Comparison of ENCODE assay signal across 8 mouse cellular contexts in genomic region chr8:83955106-83955957, GRCm38 (mm10). TPM values are rescaled to one million over a fixed set of nuclear protein-coding genes. Genes with fewer than 3 reads are reported as not detected.
A peak's percentile ranks its signal among the peaks of the same experiment; 100 is the strongest.
DNase-seq lines count a peak whose midpoint lies in the region; ATAC-seq and TF ChIP-seq lines count a peak whose summit lies in the region.

Gm10644 (minus strand) TSS chr8:83955205.
Asf1b (plus strand) TSS chr8:83955507.

- peaks cover 21% of the 10 kb centered on the region for H3K4me1 ChIP-seq in forebrain, embryonic 10.5 days
- H3K4me1 ChIP-seq in heart, embryonic 15.5 days (replicated peaks) = peaks cover 21% of the 10 kb centered on the region
- H3K4me1 ChIP-seq in liver, embryonic 14.5 days (replicated peaks; ENCODE audit: control insufficient read depth in 2 of 2, insufficient read depth in 2 of 2, low read length in 1 of 2) = peaks cover 12% of the 10 kb centered on the region in 2 experiments
- H3K4me1 ChIP-seq in neural tube, embryonic 11.5 days (ENCODE audit: control insufficient read depth, insufficient read depth, low read length) = peaks cover 5% of the 10 kb centered on the region; the same call in 1 of the 2 replicates
- peaks cover 3% of the 10 kb centered on the region; the same call in 1 of the 2 replicates for H3K4me1 ChIP-seq in stomach, postnatal 0 days (replicated peaks; ENCODE audit: control insufficient read depth, insufficient read depth)

- H3K36me3 ChIP-seq in forebrain, embryonic 10.5 days (replicated peaks) = peaks cover 20% of the 10 kb centered on the region
- H3K36me3 ChIP-seq in heart, embryonic 15.5 days = no peaks in the 10 kb centered on the region
- peaks cover 5% of the 10 kb centered on the region for H3K36me3 ChIP-seq in liver, embryonic 14.5 days (replicated peaks; ENCODE audit: control insufficient read depth, insufficient read depth, low read depth)
- no peaks in the 10 kb centered on the region for H3K36me3 ChIP-seq in neural tube, embryonic 11.5 days (ENCODE audit: control insufficient read depth, insufficient read depth, low read length)
- no peaks in the 10 kb centered on the region for H3K36me3 ChIP-seq in stomach, postnatal 0 days (ENCODE audit: control insufficient read depth, insufficient read depth, low read length)

- no peak for TF ChIP-seq EP300 in liver, embryonic 14.5 days (IDR thresholded peaks at IDR 0.05; ENCODE audit: low read depth)
- no peak for TF ChIP-seq EP300 in stomach, postnatal 0 days (optimal IDR thresholded peaks at IDR 0.05)

- WGBS in forebrain, embryonic 10.5 days = under 1% methylated on average over 75 of the region's 75 CpGs
- WGBS in heart, embryonic 15.5 days = under 1% methylated on average over 75 of the region's 75 CpGs
- under 1% methylated on average over 75 of the region's 75 CpGs for WGBS in liver, embryonic 14.5 days (ENCODE audit: insufficient replicate concordance)
- WGBS in neural tube, embryonic 11.5 days = under 1% methylated on average over 75 of the region's 75 CpGs
- WGBS in stomach, postnatal 0 days = under 1% methylated on average over 75 of the region's 75 CpGs

- H3K9me3 ChIP-seq in forebrain, embryonic 10.5 days = no peaks in the 10 kb centered on the region
- H3K9me3 ChIP-seq in heart, embryonic 15.5 days (replicated peaks) = no peaks in the 10 kb centered on the region
- H3K9me3 ChIP-seq in liver, embryonic 14.5 days (ENCODE audit: control insufficient read depth, low read length) = no peaks in the 10 kb centered on the region
- no peaks in the 10 kb centered on the region for H3K9me3 ChIP-seq in neural tube, embryonic 11.5 days (ENCODE audit: control insufficient read depth, low read length)
- no peaks in the 10 kb centered on the region for H3K9me3 ChIP-seq in stomach, postnatal 0 days (ENCODE audit: control insufficient read depth, low read length)

- peak within 1 kb of the TSS; percentile 89 for H3K27ac ChIP-seq in forebrain, embryonic 10.5 days
- H3K27ac ChIP-seq in heart, embryonic 15.5 days = peak within 1 kb of the TSS; percentile 63
- H3K27ac ChIP-seq in liver, embryonic 14.5 days = peak within 1 kb of the TSS; percentile 51
- H3K27ac ChIP-seq in neural tube, embryonic 11.5 days (ENCODE audit: low read depth, low read length) = no peak within 1 kb of the TSS
- 0 out of 2 replicates have a peak within 1 kb of the TSS, but pooled peaks have one; percentile 24 for H3K27ac ChIP-seq in stomach, postnatal 0 days (replicated peaks)

- peak; percentile 94 for DNase-seq in CD8-positive naive resting alpha-beta T cell, adult 2 months (ENCODE audit: low read depth in 2 of 2, low spot score in 2 of 2)
- peak; percentile 100 for DNase-seq in c-Kit-positive CD71-negative TER-119-negative erythroid progenitor cells, embryonic 14.5 days (ENCODE audit: low read depth)
- DNase-seq in forebrain, embryonic 10.5 days (ENCODE audit: extremely low spot score, low spot score) = peak; percentile 99
- DNase-seq in kidney, postnatal 25 days = peak; percentile 100
- DNase-seq in liver, embryonic 14.5 days (ENCODE audit: low read depth in 3 of 3, low spot score in 3 of 3) = peak; percentile 100
- DNase-seq in neural tube, embryonic 11.5 days (ENCODE audit: low spot score) = peak; percentile 100
- peak; percentile 100 for DNase-seq in stomach, postnatal 0 days (ENCODE audit: low spot score)

- peak; percentile 100 for ATAC-seq in heart, embryonic 15.5 days (replicated peaks; ENCODE audit: insufficient number of reproducible peaks, insufficient read depth, low FRiP score, low read depth)
- peak; percentile 98 for ATAC-seq in liver, embryonic 14.5 days (ENCODE audit: insufficient read depth)
- peak; percentile 99 for ATAC-seq in neural tube, embryonic 11.5 days (ENCODE audit: insufficient read depth, low FRiP score, low TSS enrichment)
- ATAC-seq in stomach, postnatal 0 days (ENCODE audit: low FRiP score, low TSS enrichment) = peak; percentile 100

- peak within 1 kb of the TSS; percentile 84 for H3K4me3 ChIP-seq in forebrain, embryonic 10.5 days
- H3K4me3 ChIP-seq in heart, embryonic 15.5 days = peak within 1 kb of the TSS; percentile 77
- peak within 1 kb of the TSS; percentile 77 to 79 for H3K4me3 ChIP-seq in liver, embryonic 14.5 days (ENCODE audit: insufficient read depth in 1 of 2, low read depth in 2 of 2, low read length in 2 of 2)
- peak within 1 kb of the TSS; percentile 52 for H3K4me3 ChIP-seq in neural tube, embryonic 11.5 days (ENCODE audit: low read depth, low read length)
- H3K4me3 ChIP-seq in stomach, postnatal 0 days (ENCODE audit: low read depth, low read length) = peak within 1 kb of the TSS; percentile 64

- peak within 1 kb of the TSS; percentile 69 for H3K9ac ChIP-seq in heart, embryonic 15.5 days
- H3K9ac ChIP-seq in liver, embryonic 14.5 days (replicated peaks) = peak within 1 kb of the TSS; percentile 83
- H3K9ac ChIP-seq in neural tube, embryonic 11.5 days (ENCODE audit: low read length) = peak within 1 kb of the TSS; percentile 58
- peak within 1 kb of the TSS; percentile 51 for H3K9ac ChIP-seq in stomach, postnatal 0 days (ENCODE audit: low read length)

- H3K27me3 ChIP-seq in forebrain, embryonic 10.5 days (ENCODE audit: poor library complexity, severe bottlenecking) = no peaks in the 10 kb centered on the region
- H3K27me3 ChIP-seq in heart, embryonic 15.5 days = no peaks in the 10 kb centered on the region
- no peaks in the 10 kb centered on the region for H3K27me3 ChIP-seq in liver, embryonic 14.5 days (ENCODE audit: control insufficient read depth, insufficient read depth, low read length)
- no peaks in the 10 kb centered on the region for H3K27me3 ChIP-seq in neural tube, embryonic 11.5 days (ENCODE audit: control insufficient read depth, insufficient read depth, low read length)
- no peaks in the 10 kb centered on the region for H3K27me3 ChIP-seq in stomach, postnatal 0 days (ENCODE audit: control insufficient read depth, insufficient read depth, low read length)

- TF ChIP-seq CTCF in liver, embryonic 14.5 days (IDR thresholded peaks at IDR 0.05; ENCODE audit: low read depth) = peak; percentile 97
- TF ChIP-seq CTCF in stomach, postnatal 0 days (IDR thresholded peaks at IDR 0.05; ENCODE audit: low read depth) = peak; percentile 97

- peak within 1 kb of the TSS; percentile 94 for H3K4me2 ChIP-seq in heart, embryonic 15.5 days
- peak within 1 kb of the TSS; percentile 98 for H3K4me2 ChIP-seq in liver, embryonic 14.5 days (ENCODE audit: low read depth)
- H3K4me2 ChIP-seq in neural tube, embryonic 11.5 days (ENCODE audit: low read depth) = peak within 1 kb of the TSS; percentile 88
- peak within 1 kb of the TSS; percentile 89 for H3K4me2 ChIP-seq in stomach, postnatal 0 days (replicated peaks; ENCODE audit: low read depth)

RNA-seq across cellular contexts. Expression of gene Gm10644, which starts in this region (rescaled TPM):
- 0.94 and 1.2 TPM in 2 replicates for polyA plus RNA-seq in forebrain, embryonic 10.5 days (2016; fragmentation: Nextera tagmentation; extraction: Ambion mirVana)
- 0.76 and 0.93 TPM in 2 replicates for polyA plus RNA-seq in heart, embryonic 15.5 days (2015; fragmentation: Nextera tagmentation; extraction: Ambion mirVana)
- 0.30 and 0.31 TPM in 2 replicates for polyA plus RNA-seq in liver, embryonic 14.5 days (2012; rRNA removed)
- 0.09 and 0.30 TPM in 2 replicates for polyA plus RNA-seq in liver, embryonic 14.5 days (2014; fragmentation: Nextera tagmentation; extraction: Ambion mirVana)
- polyA plus RNA-seq in neural tube, embryonic 11.5 days (2014; fragmentation: Nextera tagmentation; extraction: Ambion mirVana) = 0.44 and 0.57 TPM in 2 replicates
- polyA plus RNA-seq in stomach, postnatal 0 days (2015; fragmentation: Nextera tagmentation; extraction: Ambion mirVana) = 0.11 and 0.13 TPM in 2 replicates

RNA-seq across cellular contexts. Expression of gene Asf1b, which starts in this region (rescaled TPM):
- 112 and 114 TPM in 2 replicates for polyA plus RNA-seq in forebrain, embryonic 10.5 days (2016; fragmentation: Nextera tagmentation; extraction: Ambion mirVana)
- 55.8 and 63.3 TPM in 2 replicates for polyA plus RNA-seq in heart, embryonic 15.5 days (2015; fragmentation: Nextera tagmentation; extraction: Ambion mirVana)
- polyA plus RNA-seq in liver, embryonic 14.5 days (2012; rRNA removed) = 92.7 and 98.5 TPM in 2 replicates
- polyA plus RNA-seq in liver, embryonic 14.5 days (2014; fragmentation: Nextera tagmentation; extraction: Ambion mirVana) = 130 and 138 TPM in 2 replicates
- polyA plus RNA-seq in neural tube, embryonic 11.5 days (2014; fragmentation: Nextera tagmentation; extraction: Ambion mirVana) = 78.4 and 84.2 TPM in 2 replicates
- 14.1 and 16.6 TPM in 2 replicates for polyA plus RNA-seq in stomach, postnatal 0 days (2015; fragmentation: Nextera tagmentation; extraction: Ambion mirVana)
